Mouse (Mus musculus): Measurements from ENCODE around the gene H2al1f. TPM values are rescaled to one million over a fixed set of nuclear protein-coding genes. Genes with fewer than 3 reads are reported as not detected.
"Not testable (repeated sequence)": the region's sequence is repeated elsewhere in the genome, so short reads cannot be mapped to it uniquely, and the experiment has no call there.

H2al1f gene
- polyA plus RNA-seq (2016; fragmentation: Nextera tagmentation; extraction: Ambion mirVana), result not detected in 2 replicates

DNA sequence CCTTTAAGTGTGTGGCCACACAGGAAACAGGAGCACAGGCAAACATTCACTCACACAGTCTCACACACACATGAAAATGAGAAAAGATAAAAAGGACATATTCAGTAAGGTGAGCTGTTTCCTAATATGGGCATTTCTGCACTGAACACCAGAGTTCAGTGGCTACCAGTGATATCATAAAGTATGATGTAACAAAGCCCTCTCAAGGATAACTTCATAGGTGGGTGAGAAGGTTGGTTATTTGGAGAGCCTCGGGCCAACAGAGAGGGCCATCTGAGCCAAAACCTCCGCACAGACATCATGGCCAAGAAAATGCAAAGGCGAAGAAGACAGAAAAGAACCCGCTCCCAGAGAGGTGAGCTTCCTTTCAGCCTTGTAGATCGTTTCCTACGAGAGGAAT is at the start of gene H2al1f:
Gene H2al1f, plus strand, starts transcription at position 301 of the 400 bp plus-strand sequence.
- not testable (repeated sequence) for H3K27ac ChIP-seq; H3K9me3 ChIP-seq (replicated peaks); ATAC-seq; H3K9ac ChIP-seq; H3K4me3 ChIP-seq; H3K4me1 ChIP-seq; H3K27me3 ChIP-seq (replicated peaks); H3K36me3 ChIP-seq; H3K4me2 ChIP-seq
- no CpG with 5 or more reads among the region's 6 CpGs for WGBS (ENCODE audit: insufficient replicate concordance)

DNA sequence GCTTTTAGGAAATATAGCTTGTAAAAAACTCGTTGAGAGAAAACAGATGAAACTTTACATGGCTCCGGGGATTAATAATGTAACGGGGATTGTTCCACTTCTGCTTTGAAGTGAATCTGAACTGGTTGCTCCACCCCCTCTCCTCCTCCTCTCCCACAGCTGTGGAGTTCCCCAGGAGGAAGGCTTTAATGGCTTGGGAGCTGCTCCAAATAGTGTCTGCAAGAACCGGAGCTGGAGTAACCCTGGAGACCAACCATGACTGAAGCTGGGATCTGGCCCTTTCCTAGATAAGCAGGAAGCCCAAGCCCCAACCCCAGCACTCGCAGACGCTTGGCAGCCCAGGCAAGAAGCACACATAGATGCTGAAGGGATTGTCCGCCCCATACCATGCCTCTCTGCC is 47.2 kb upstream of the H2al1f start:
- 48% methylated on average over 7 of the region's 7 CpGs for WGBS (ENCODE audit: insufficient replicate concordance)
- Histone ChIP-seq H3K9me3 (replicated peaks) (no peaks in the 10 kb centered on the region), H3K36me3 (no peaks in the 10 kb centered on the region), H3K4me2 (no peak overlapping the region), H3K4me1 (no peaks in the 10 kb centered on the region), H3K27ac (no peak overlapping the region), H3K9ac (no peak overlapping the region), H3K4me3 (no peak overlapping the region), H3K27me3 (replicated peaks) (0 out of 2 replicates have a peak, but pooled peaks cover 6% of the 10 kb centered on the region)
- ATAC-seq, result no peak

DNA sequence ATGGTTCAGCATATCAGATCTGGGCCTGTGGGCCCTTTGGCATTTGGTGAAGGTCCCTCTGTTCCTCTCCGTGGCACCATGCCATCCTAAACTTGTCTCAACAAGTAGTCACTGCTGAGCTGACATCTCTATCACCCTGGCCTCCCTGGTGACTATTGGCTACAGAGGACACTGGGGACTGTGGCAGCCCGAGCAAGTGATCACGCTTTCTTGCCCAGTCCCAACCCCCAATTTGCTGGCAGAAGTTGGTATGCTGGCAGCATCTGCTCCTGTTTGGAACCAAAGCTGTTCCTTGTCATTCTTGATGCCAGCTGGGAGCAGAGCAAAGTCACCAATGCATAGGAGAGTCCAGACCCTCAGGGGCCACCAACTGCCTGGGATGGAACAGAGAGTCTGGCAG is 45.9 kb upstream of the H2al1f start:
- whole genome bisulfite sequencing (ENCODE audit: insufficient replicate concordance), result 79% methylated on average over 3 of the region's 3 CpGs
- Histone ChIP-seq H3K27ac (no peak overlapping the region), H3K27me3 (replicated peaks) (0 out of 2 replicates have a peak, but pooled peaks cover 6% of the 10 kb centered on the region), H3K4me3 (no peak overlapping the region), H3K4me1 (no peaks in the 10 kb centered on the region), H3K9me3 (replicated peaks) (no peaks in the 10 kb centered on the region), H3K9ac (no peak overlapping the region), H3K4me2 (no peak overlapping the region), H3K36me3 (no peaks in the 10 kb centered on the region)
- no peak for ATAC-seq

DNA sequence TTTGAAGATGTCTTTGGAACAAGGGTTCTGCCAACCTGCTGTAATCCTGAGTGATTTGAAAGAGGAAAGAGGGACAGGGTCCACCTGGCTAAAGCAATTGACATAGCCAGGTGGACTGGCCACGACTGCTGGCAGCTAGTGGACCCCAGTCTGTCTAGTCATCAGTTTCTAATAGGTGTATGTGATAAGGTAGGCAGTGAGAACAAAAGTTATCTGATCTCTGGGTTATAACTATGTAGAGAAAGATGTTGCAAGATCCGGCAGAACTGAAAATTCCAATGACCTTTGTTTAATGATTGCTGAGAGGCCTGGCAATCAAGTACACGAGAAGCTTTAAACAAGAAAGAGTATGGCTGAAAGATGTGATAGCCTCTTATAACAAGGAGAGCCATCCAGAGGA is 41.8 kb upstream of the H2al1f start:
- H3K27ac ChIP-seq, result no peak overlapping the region
- H3K36me3 ChIP-seq, result no peaks in the 10 kb centered on the region
- no peaks in the 10 kb centered on the region for H3K27me3 ChIP-seq (replicated peaks)
- H3K4me2 ChIP-seq, result no peak overlapping the region
- H3K9me3 ChIP-seq (replicated peaks), result no peaks in the 10 kb centered on the region
- H3K4me3 ChIP-seq, result no peak overlapping the region
- no peaks in the 10 kb centered on the region for H3K4me1 ChIP-seq
- WGBS (ENCODE audit: insufficient replicate concordance), result 50% methylated on average over 3 of the region's 3 CpGs
- no peak for ATAC-seq
- H3K9ac ChIP-seq, result no peak overlapping the region

DNA sequence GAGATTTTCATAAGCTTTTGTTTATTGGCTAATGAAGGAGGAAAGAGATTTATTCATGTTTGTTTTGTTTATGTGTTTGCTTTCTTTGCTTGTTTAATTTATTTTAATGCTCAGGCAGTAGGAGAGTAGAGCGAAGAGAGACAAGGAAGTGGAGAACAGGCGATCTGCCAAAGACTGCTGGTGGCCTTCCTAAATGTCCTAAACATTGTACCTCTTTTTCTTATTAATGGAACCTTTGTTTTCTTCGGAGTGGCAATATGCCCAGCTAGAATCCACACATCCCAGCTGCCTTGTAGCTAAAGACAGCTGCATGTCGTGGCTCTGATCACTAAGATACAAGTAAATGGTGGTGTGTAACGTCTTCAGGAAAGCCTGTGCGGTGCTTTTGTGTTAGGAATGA is 37.9 kb upstream of the H2al1f start:
- Histone ChIP-seq H3K27me3 (replicated peaks) (no peaks in the 10 kb centered on the region), H3K4me1 (no peaks in the 10 kb centered on the region), H3K36me3 (no peaks in the 10 kb centered on the region), H3K9ac (no peak overlapping the region), H3K9me3 (replicated peaks) (no peaks in the 10 kb centered on the region), H3K4me2 (no peak overlapping the region), H3K27ac (no peak overlapping the region), H3K4me3 (no peak overlapping the region)
- ATAC-seq, result no peak
- WGBS (ENCODE audit: insufficient replicate concordance), result 66% methylated on average over 6 of the region's 6 CpGs

DNA sequence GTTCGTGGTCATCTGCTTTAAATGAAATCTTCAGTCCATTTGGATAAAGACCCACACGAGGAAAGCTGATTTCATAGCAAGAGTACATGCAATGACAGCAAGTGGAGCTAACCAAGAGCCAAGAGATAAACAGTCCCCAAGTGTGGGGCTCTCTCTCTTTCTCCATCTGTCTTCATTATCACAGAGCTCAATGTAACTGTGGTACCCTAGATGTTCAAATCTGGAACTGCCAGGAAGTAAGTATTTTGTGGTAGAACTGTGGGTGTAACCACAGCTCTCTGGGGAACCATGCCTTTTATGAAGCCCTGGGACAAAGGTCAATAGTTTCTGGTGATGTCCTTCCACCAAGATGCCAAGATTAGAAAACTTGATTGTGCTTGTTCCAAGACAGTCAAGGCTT is 34.2 kb upstream of the H2al1f start:
- WGBS (ENCODE audit: insufficient replicate concordance), result 36% methylated on average over 2 of the region's 2 CpGs

DNA sequence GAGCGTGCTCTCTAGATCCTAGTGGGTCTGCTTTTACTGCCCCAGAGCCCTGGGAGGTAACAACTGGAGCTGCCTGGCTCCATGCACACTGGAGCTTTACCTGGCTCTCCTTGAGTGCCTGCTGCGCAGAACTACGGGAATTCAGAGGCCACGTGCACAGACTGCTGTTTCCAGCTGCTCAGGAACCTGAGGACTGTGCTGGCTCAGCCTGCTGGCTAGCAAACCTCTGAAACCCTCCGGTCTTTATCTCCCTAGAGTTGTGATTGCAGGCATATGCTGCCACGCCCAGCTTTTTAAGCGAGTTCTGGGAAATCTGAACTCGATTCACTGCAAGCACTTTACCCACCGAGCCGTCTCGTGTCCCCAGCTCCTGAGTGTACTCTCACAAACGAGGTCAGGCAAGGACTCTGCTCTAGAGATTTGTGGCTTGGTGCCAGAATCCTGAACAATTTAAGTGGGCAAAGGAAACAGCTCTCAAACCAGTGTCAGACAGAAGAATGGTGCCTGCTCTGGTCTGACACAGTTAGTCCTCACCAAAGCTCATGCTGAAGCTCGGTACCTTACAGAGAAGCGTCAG is 26.6 kb upstream of the H2al1f start:
- H3K4me2 ChIP-seq, result no peak overlapping the region
- WGBS (ENCODE audit: insufficient replicate concordance), result 58% methylated on average over 14 of the region's 14 CpGs
- no peaks in the 10 kb centered on the region for H3K4me1 ChIP-seq
- ATAC-seq, result no peak
- no peak overlapping the region for H3K4me3 ChIP-seq
- no peak overlapping the region for H3K27ac ChIP-seq
- H3K36me3 ChIP-seq, result no peaks in the 10 kb centered on the region
- no peak overlapping the region for H3K9ac ChIP-seq
- 0 out of 2 replicates have a peak, but pooled peaks cover 8% of the 10 kb centered on the region for H3K27me3 ChIP-seq (replicated peaks)
- no peaks in the 10 kb centered on the region for H3K9me3 ChIP-seq (replicated peaks)

More for the DNA sequence above, 34.2 kb upstream of the H2al1f start:
- H3K4me3 ChIP-seq, result no peak overlapping the region
- no peaks in the 10 kb centered on the region for H3K27me3 ChIP-seq (replicated peaks)
- ATAC-seq, result no peak
- no peak overlapping the region for H3K9ac ChIP-seq
- H3K4me2 ChIP-seq, result no peak overlapping the region
- H3K27ac ChIP-seq, result no peak overlapping the region
- no peaks in the 10 kb centered on the region for H3K9me3 ChIP-seq (replicated peaks)
- no peaks in the 10 kb centered on the region for H3K36me3 ChIP-seq
- H3K4me1 ChIP-seq, result no peaks in the 10 kb centered on the region

DNA sequence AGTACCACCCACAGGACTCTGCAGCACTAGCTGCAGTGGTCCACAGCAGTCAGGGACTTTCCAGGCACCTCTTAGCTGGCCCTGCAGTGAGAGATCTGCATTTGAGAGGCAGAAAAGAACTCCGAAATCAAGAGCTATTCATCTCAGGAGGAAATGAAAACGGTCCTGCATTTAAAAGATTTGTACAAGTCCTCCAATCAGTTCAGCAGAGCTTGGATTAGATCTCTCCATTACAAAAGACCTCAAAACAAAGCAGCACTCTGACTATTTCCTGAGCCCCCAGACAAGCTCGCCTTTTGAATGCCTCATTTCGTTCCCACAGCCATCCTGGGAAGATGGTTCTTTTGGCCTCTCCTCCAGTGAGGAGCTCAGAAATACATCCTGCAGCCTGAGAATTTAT is 25.7 kb upstream of the H2al1f start:
- H3K9ac ChIP-seq, result no peak overlapping the region
- ATAC-seq, result no peak
- 0 out of 2 replicates have a peak, but pooled peaks cover 8% of the 10 kb centered on the region for H3K27me3 ChIP-seq (replicated peaks)
- no peaks in the 10 kb centered on the region for H3K36me3 ChIP-seq
- no peaks in the 10 kb centered on the region for H3K9me3 ChIP-seq (replicated peaks)
- H3K4me1 ChIP-seq, result no peaks in the 10 kb centered on the region
- no peak overlapping the region for H3K27ac ChIP-seq
- WGBS (ENCODE audit: insufficient replicate concordance), result 57% methylated on average over 4 of the region's 4 CpGs
- H3K4me2 ChIP-seq, result no peak overlapping the region
- H3K4me3 ChIP-seq, result no peak overlapping the region

DNA sequence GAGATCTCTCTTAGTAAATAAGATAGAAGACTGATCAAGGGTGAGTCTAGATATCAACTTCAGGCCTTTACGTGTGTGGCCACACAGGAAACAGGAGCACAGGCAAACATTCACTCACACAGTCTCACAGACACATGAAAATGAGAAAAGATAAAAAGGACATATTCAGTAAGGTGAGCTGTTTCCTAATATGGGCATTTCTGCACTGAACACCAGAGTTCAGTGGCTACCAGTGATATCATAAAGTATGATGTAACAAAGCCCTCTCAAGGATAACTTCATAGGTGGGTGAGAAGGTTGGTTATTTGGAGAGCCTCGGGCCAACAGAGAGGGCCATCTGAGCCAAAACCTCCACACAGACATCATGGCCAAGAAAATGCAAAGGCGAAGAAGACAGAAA is 16.0 kb upstream of the H2al1f start, which contains the start of gene H2al1a:
Gene H2al1a, plus strand, starts transcription at position 301 of the 400 bp plus-strand sequence.
- not testable (repeated sequence) for H3K4me3 ChIP-seq; H3K4me1 ChIP-seq; H3K36me3 ChIP-seq; H3K27ac ChIP-seq; H3K9me3 ChIP-seq (replicated peaks); ATAC-seq; H3K4me2 ChIP-seq; H3K9ac ChIP-seq; H3K27me3 ChIP-seq (replicated peaks)
- no CpG with 5 or more reads among the region's 3 CpGs for WGBS (ENCODE audit: insufficient replicate concordance)

DNA sequence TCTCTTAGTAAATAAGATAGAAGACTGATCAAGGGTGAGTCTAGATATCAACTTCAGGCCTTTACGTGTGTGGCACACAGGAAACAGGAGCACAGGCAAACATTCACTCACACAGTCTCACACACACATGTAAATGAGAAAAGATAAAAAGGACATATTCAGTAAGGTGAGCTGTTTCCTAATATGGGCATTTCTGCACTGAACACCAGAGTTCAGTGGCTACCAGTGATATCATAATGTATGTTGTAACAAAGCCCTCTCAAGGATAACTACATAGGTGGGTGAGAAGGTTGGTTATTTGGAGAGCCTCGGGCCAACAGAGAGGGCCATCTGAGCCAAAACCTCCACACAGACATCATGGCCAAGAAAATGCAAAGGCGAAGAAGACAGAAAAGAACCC is 12.8 kb upstream of the H2al1f start, which contains the start of gene H2al1b:
Gene H2al1b, plus strand, starts transcription at position 301 of the 400 bp plus-strand sequence.
- H3K9me3 ChIP-seq (replicated peaks); H3K9ac ChIP-seq; H3K27ac ChIP-seq; H3K36me3 ChIP-seq; H3K27me3 ChIP-seq (replicated peaks); H3K4me3 ChIP-seq; ATAC-seq; H3K4me2 ChIP-seq; H3K4me1 ChIP-seq: not testable (repeated sequence)
- 94% methylated on average over 1 of the region's 3 CpGs for WGBS (ENCODE audit: insufficient replicate concordance)

DNA sequence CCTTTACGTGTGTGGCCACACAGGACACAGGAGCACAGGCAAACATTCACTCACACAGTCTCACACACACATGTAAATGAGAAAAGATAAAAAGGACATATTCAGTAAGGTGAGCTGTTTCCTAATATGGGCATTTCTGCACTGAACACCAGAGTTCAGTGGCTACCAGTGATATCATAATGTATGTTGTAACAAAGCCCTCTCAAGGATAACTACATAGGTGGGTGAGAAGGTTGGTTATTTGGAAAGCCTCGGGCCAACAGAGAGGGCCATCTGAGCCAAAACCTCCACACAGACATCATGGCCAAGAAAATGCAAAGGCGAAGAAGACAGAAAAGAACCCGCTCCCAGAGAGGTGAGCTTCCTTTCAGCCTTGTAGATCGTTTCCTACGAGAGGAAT is 9.6 kb upstream of the H2al1f start, which contains the start of gene H2al1c:
Gene H2al1c, plus strand, starts transcription at position 301 of the 400 bp plus-strand sequence.
- not testable (repeated sequence) for ATAC-seq, H3K4me2 ChIP-seq
- WGBS (ENCODE audit: insufficient replicate concordance), result 69% methylated on average over 2 of the region's 6 CpGs

DNA sequence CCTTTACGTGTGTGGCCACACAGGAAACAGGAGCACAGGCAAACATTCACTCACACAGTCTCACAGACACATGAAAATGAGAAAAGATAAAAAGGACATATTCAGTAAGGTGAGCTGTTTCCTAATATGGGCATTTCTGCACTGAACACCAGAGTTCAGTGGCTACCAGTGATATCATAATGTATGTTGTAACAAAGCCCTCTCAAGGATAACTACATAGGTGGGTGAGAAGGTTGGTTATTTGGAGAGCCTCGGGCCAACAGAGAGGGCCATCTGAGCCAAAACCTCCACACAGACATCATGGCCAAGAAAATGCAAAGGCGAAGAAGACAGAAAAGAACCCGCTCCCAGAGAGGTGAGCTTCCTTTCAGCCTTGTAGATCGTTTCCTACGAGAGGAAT is 6.4 kb upstream of the H2al1f start, which contains the start of gene H2al1d:
Gene H2al1d, plus strand, starts transcription at position 301 of the 400 bp plus-strand sequence.
- H3K9me3 ChIP-seq (replicated peaks); ATAC-seq; H3K9ac ChIP-seq; H3K4me1 ChIP-seq; H3K4me3 ChIP-seq; H3K36me3 ChIP-seq; H3K27me3 ChIP-seq (replicated peaks); H3K4me2 ChIP-seq; H3K27ac ChIP-seq: not testable (repeated sequence)
- WGBS (ENCODE audit: insufficient replicate concordance), result no CpG with 5 or more reads among the region's 6 CpGs

More for the DNA sequence above, 9.6 kb upstream of the H2al1f start, which contains the start of gene H2al1c:
- H3K4me1 ChIP-seq; H3K27me3 ChIP-seq (replicated peaks); H3K4me3 ChIP-seq; H3K9ac ChIP-seq; H3K27ac ChIP-seq; H3K36me3 ChIP-seq; H3K9me3 ChIP-seq (replicated peaks): not testable (repeated sequence)

DNA sequence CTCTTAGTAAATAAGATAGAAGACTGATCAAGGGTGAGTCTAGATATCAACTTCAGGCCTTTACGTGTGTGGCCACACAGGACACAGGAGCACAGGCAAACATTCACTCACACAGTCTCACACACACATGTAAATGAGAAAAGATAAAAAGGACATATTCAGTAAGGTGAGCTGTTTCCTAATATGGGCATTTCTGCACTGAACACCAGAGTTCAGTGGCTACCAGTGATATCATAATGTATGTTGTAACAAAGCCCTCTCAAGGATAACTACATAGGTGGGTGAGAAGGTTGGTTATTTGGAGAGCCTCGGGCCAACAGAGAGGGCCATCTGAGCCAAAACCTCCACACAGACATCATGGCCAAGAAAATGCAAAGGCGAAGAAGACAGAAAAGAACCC is 3.3 kb upstream of the H2al1f start, which contains the start of gene H2al1e:
Gene H2al1e, plus strand, starts transcription at position 301 of the 400 bp plus-strand sequence.
- H3K9ac ChIP-seq, result not testable (repeated sequence)

More for the DNA sequence above, 3.3 kb upstream of the H2al1f start, which contains the start of gene H2al1e:
- H3K4me3 ChIP-seq; H3K9me3 ChIP-seq (replicated peaks); H3K27ac ChIP-seq; H3K4me2 ChIP-seq; H3K27me3 ChIP-seq (replicated peaks); ATAC-seq; H3K4me1 ChIP-seq; H3K36me3 ChIP-seq: not testable (repeated sequence)
- no CpG with 5 or more reads among the region's 3 CpGs for WGBS (ENCODE audit: insufficient replicate concordance)

Measured in liver, embryonic 12.5 days (tissue).